Mouse (Mus musculus): Measurements from ENCODE around the gene Exosc6. TPM values are rescaled to one million over a fixed set of nuclear protein-coding genes. Genes with fewer than 3 reads are reported as not detected.
"Not testable (repeated sequence)": the region's sequence is repeated elsewhere in the genome, so short reads cannot be mapped to it uniquely, and the experiment has no call there.

The Exosc6 gene
- polyA plus RNA-seq (2015; fragmentation: Nextera tagmentation; extraction: Ambion mirVana), result 3.5 and 6.0 TPM in 2 replicates

DNA sequence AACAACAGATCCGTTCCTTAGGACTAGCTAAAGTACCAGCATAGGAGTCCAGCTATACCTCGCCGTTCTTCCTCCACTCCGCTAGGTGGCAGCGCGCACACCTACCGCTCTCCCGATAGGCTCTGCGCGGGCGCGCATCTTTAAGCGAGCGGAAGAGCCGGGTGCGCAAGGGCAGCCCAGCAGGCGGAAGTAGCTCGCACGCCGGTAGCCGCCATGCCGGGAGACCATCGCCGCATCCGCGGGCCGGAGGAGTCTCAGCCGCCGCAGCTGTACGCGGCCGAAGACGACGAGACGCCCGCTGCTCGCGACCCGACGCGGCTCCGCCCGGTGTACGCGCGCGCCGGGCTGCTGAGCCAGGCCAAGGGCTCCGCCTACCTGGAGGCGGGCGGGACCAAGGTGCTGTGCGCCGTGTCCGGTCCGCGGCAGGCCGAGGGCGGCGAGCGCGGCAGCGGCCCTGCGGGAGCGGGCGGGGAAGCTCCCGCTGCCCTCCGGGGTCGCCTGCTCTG is at the start of gene Exosc6:
Exosc6 (plus strand) TSS at position 182 of the 506 bp plus-strand sequence.
- Histone ChIP-seq H3K4me2 (peak within 1 kb of the TSS; percentile 99), H3K36me3 (replicated peaks) (peaks cover 59% of the 10 kb centered on the region), H3K27me3 (no peaks in the 10 kb centered on the region), H3K4me3 (replicated peaks) (peak within 1 kb of the TSS; percentile 90), H3K9me3 (replicated peaks) (no peaks in the 10 kb centered on the region), H3K4me1 (replicated peaks) (peaks cover 56% of the 10 kb centered on the region), H3K27ac (replicated peaks) (peak within 1 kb of the TSS; percentile 87), H3K9ac (peak within 1 kb of the TSS; percentile 87)
- WGBS (ENCODE audit: insufficient replicate concordance), result under 1% methylated on average over 68 of the region's 68 CpGs
- ATAC-seq (ENCODE audit: insufficient read depth), result peak; percentile 93

DNA sequence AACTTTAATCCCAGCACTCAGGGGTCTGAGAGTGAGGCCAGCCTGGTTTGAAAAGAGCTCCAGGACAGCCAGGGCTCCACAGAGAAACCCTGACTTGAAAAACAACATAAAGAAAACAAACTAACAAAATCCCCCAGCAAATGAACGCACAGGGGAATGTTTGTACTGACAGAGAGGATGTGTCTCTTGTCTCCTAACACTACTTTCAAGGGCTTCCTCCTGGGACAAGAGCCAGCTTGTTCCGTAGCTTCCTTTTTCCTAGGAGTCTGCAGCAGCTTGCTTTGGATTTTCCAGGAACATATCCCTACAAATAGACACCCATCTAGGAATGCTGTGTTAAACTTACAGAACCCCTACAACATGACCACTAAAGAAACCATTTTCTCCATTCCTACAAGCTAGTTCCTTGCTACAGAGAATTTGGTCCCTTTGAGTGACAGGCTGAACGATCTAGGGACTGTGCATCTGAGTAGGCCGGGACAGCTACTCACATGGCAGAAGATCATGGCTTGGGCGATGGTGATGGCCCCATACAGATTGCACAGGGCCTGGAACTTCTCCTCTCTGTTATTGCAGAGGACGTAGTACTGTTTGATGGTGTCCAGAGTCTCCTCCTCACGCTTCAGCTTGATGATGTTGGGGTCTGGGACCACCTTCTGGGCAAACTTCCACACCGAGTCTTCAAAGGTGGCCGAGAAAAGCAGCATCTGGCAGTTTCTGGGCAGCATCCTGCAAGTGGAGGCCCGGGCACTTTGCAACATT is 45.7 kb upstream of the Exosc6 start:
- H3K9me3 ChIP-seq (replicated peaks); H3K9ac ChIP-seq; H3K27ac ChIP-seq (replicated peaks); H3K27me3 ChIP-seq; H3K4me1 ChIP-seq (replicated peaks); H3K4me2 ChIP-seq; H3K4me3 ChIP-seq (replicated peaks); ATAC-seq (ENCODE audit: insufficient read depth): not testable (repeated sequence)
- WGBS (ENCODE audit: insufficient replicate concordance), result 77% methylated on average over 9 of the region's 10 CpGs
- H3K36me3 ChIP-seq (replicated peaks), result peaks cover 24% of the 10 kb centered on the region

GRCm38 (mm10) chr8:111026609-111027008 is 29.5 kb upstream of the Exosc6 start:
- not testable (repeated sequence) for ATAC-seq (ENCODE audit: insufficient read depth)
- WGBS (ENCODE audit: insufficient replicate concordance), result 70% methylated on average over 2 of the region's 2 CpGs
- H3K4me2 ChIP-seq, result peak overlapping the region; percentile 93; the same call in 1 of the 2 replicates

DNA sequence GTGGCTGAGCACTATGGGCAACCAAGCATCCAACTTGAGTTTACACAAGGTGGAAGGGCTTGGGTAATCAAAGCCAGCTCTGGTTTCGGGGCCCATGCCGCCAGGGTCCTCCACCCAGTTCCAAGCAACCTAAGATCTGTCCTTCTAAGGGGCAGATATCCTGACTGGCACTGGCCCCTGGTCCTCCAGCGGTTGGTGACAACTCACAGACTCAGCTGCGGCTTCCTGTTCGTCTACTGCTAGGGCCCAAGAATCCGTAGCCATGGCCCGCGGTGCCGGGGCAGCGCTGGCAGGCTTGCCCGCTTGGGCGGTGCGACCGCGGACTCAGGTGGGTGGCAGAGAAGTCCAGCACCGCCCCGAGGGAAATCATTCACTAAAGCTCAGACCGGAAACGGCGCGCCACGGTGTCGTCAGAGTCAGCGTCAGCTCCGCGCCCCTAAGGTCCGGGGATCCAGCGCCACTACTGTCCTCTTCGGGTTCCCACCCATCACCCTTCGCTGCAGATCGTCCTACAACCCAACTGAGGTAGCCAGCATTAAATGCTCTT is 28.7 kb upstream of the Exosc6 start:
- peak overlapping the region; percentile 93 for H3K4me2 ChIP-seq
- WGBS (ENCODE audit: insufficient replicate concordance), result under 1% methylated on average over 31 of the region's 31 CpGs

More at GRCm38 (mm10) chr8:111026609-111027008, 29.5 kb upstream of the Exosc6 start:
- H3K9ac ChIP-seq; H3K9me3 ChIP-seq (replicated peaks); H3K27me3 ChIP-seq; H3K4me3 ChIP-seq (replicated peaks); H3K27ac ChIP-seq (replicated peaks); H3K36me3 ChIP-seq (replicated peaks): not testable (repeated sequence)
- H3K4me1 ChIP-seq (replicated peaks), result peaks cover 27% of the 10 kb centered on the region

DNA sequence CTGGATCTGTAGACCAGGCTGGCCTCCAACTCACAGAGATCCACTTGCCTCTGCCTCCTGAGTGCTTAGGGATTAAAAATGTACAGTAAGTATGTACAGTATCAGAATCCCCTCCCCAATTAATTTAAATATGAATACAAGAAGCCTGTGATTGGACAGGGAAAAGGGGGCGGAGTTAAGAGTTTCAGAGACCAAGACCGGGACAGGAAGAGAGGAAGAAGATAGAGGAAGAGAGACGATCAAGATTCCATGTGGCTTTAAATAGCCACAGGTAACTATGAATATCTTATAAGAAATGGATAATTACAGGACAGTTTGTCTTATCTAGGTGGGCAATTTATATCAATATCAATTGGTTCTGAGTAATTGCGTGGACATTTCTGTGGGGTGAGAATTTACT is 26.6 kb upstream of the Exosc6 start:
- H3K4me1 ChIP-seq (replicated peaks), result peaks cover 36% of the 10 kb centered on the region
- 18% methylated on average over 4 of the region's 4 CpGs for WGBS (ENCODE audit: insufficient replicate concordance)
- no peaks in the 10 kb centered on the region for H3K36me3 ChIP-seq (replicated peaks)
- no peaks in the 10 kb centered on the region for H3K9me3 ChIP-seq (replicated peaks)
- H3K27me3 ChIP-seq, result 0 out of 2 replicates have a peak, but pooled peaks cover 7% of the 10 kb centered on the region
- H3K4me2 ChIP-seq, result peak overlapping the region; percentile 59
- peak overlapping the region; percentile 31 for H3K4me3 ChIP-seq (replicated peaks)
- no peak overlapping the region for H3K27ac ChIP-seq (replicated peaks)
- no peak for ATAC-seq (ENCODE audit: insufficient read depth)
- no peak overlapping the region for H3K9ac ChIP-seq

More for the DNA sequence above, 28.7 kb upstream of the Exosc6 start:
- Histone ChIP-seq H3K36me3 (replicated peaks) (no peaks in the 10 kb centered on the region), H3K27ac (replicated peaks) (peak overlapping the region; percentile 75), H3K27me3 (0 out of 2 replicates have a peak, but pooled peaks cover 7% of the 10 kb centered on the region), H3K4me1 (replicated peaks) (peaks cover 27% of the 10 kb centered on the region), H3K9ac (peak overlapping the region; percentile 74), H3K4me3 (replicated peaks) (peak overlapping the region; percentile 79), H3K9me3 (replicated peaks) (no peaks in the 10 kb centered on the region)
- ATAC-seq (ENCODE audit: insufficient read depth), result peak; percentile 91

DNA sequence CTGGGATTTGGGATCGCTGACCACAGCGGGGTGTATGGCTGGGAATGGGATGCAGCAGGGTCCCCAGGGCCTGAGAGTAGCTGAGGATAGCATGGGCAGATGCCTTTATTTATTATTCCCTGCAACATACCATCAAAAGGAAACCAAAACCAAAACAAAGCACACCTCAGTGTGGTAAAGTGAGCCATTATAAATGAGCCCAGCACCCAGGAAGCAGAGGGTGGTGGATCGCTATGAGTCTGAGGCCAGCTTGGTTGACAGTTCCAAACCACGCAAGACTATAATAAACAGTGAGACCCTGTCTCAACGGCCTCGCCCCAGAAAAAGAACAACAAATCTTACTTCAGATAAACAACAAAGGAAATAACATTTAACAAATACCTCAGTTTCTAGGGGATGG is 26.1 kb upstream of the Exosc6 start:
- peak overlapping the region; percentile 31 for H3K4me3 ChIP-seq (replicated peaks)
- H3K4me1 ChIP-seq (replicated peaks), result peaks cover 40% of the 10 kb centered on the region
- no peaks in the 10 kb centered on the region for H3K9me3 ChIP-seq (replicated peaks)
- peak overlapping the region; percentile 59 for H3K4me2 ChIP-seq
- WGBS (ENCODE audit: insufficient replicate concordance), result 69% methylated on average over 6 of the region's 6 CpGs
- no peak overlapping the region for H3K9ac ChIP-seq
- H3K27ac ChIP-seq (replicated peaks), result no peak overlapping the region
- ATAC-seq (ENCODE audit: insufficient read depth), result no peak
- 0 out of 2 replicates have a peak, but pooled peaks cover 7% of the 10 kb centered on the region for H3K27me3 ChIP-seq
- H3K36me3 ChIP-seq (replicated peaks), result 0 out of 2 replicates have a peak, but pooled peaks cover 3% of the 10 kb centered on the region

DNA sequence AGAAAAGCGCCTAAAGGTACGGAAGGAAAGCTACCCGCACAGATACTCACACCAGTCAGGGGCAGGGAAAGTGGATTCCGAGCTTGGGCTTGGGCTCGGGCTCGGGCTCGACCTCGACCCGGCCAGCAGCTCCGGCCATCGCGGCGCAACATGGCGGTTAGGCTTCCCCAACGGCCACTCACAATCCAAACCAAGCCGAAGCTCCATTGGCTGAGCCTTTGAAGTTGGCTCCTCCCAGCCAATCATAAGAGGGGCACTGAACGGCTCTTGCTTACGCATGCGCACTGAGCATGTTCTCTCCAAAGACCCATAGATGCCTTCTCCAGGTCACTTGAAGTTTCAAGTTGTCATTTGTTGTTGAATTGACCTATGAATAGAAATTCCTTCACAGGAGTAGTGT is 24.6 kb upstream of the Exosc6 start, which contains the start of gene Ddx19b:
Ddx19b (minus strand) TSS at position 180 of the 400 bp plus-strand sequence.
- 0 out of 2 replicates have a peak, but pooled peaks cover 7% of the 10 kb centered on the region for H3K27me3 ChIP-seq
- H3K4me2 ChIP-seq, result no peak within 1 kb of the TSS
- ATAC-seq (ENCODE audit: insufficient read depth), result no peak
- H3K27ac ChIP-seq (replicated peaks), result no peak within 1 kb of the TSS
- H3K36me3 ChIP-seq (replicated peaks), result peaks cover 18% of the 10 kb centered on the region
- 89% methylated on average over 19 of the region's 19 CpGs for WGBS (ENCODE audit: insufficient replicate concordance)
- H3K4me1 ChIP-seq (replicated peaks), result peaks cover 54% of the 10 kb centered on the region
- H3K9ac ChIP-seq, result no peak within 1 kb of the TSS
- no peaks in the 10 kb centered on the region for H3K9me3 ChIP-seq (replicated peaks)
- no peak within 1 kb of the TSS for H3K4me3 ChIP-seq (replicated peaks)

- H3K27me3 ChIP-seq, result 0 out of 2 replicates have a peak, but pooled peaks cover 7% of the 10 kb centered on the region
- peaks cover 44% of the 10 kb centered on the region for H3K4me1 ChIP-seq (replicated peaks)
- H3K27ac ChIP-seq (replicated peaks), result peak within 1 kb of the TSS; percentile 90
- peaks cover 31% of the 10 kb centered on the region for H3K36me3 ChIP-seq (replicated peaks)
- 85% methylated on average over 7 of the region's 7 CpGs for WGBS (ENCODE audit: insufficient replicate concordance)
- H3K4me2 ChIP-seq, result peak within 1 kb of the TSS; percentile 71
- no peak for ATAC-seq (ENCODE audit: insufficient read depth)
- peak within 1 kb of the TSS; percentile 92 for H3K9ac ChIP-seq
- H3K9me3 ChIP-seq (replicated peaks), result no peaks in the 10 kb centered on the region
- peak within 1 kb of the TSS; percentile 84 for H3K4me3 ChIP-seq (replicated peaks)
Observed at GRCm38 (mm10) chr8:111032916-111033315, 23.2 kb upstream of the Exosc6 start, which contains the start of gene Aars. TSS of gene Aars (plus strand) at chr8:111033144.

- Histone ChIP-seq H3K4me2 (peak overlapping the region; percentile 71), H3K27ac (replicated peaks) (peak overlapping the region; percentile 90), H3K4me1 (replicated peaks) (peaks cover 38% of the 10 kb centered on the region), H3K4me3 (replicated peaks) (peak overlapping the region; percentile 84), H3K9ac (peak overlapping the region; percentile 92), H3K9me3 (replicated peaks) (no peaks in the 10 kb centered on the region), H3K36me3 (replicated peaks) (peaks cover 39% of the 10 kb centered on the region), H3K27me3 (0 out of 2 replicates have a peak, but pooled peaks cover 7% of the 10 kb centered on the region)
- peak; percentile 95 for ATAC-seq (ENCODE audit: insufficient read depth)
- WGBS (ENCODE audit: insufficient replicate concordance), result 6% methylated on average over 37 of the region's 37 CpGs
Observed at GRCm38 (mm10) chr8:111033482-111034215, 22.5 kb upstream of the Exosc6 start.

DNA sequence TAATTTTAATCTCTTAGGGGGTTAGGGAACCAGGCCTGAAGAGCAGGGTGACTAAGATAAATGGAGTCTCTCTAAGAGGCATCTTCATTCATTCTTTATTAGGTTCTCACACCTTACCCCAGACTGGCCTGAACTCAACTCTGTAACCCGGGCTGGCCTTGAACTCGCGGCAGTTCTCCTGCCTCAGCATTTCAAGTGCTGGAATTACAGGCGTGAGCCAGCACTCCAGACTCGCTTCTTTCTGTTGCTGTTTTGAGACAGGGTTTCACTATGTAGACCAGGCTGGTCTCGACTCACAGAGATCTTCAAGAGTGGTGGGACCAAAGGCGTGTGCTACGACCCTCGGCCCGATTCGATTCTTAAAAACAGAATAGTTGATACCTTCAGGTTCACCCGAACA is 21.9 kb upstream of the Exosc6 start:
- H3K27ac ChIP-seq (replicated peaks), result peak overlapping the region; percentile 90
- ATAC-seq (ENCODE audit: insufficient read depth), result peak; percentile 30
- peak overlapping the region; percentile 71 for H3K4me2 ChIP-seq
- H3K9me3 ChIP-seq (replicated peaks), result no peaks in the 10 kb centered on the region
- peak overlapping the region; percentile 92 for H3K9ac ChIP-seq
- H3K4me1 ChIP-seq (replicated peaks), result peaks cover 36% of the 10 kb centered on the region
- 0 out of 2 replicates have a peak, but pooled peaks cover 7% of the 10 kb centered on the region for H3K27me3 ChIP-seq
- 13% methylated on average over 12 of the region's 12 CpGs for WGBS (ENCODE audit: insufficient replicate concordance)
- peaks cover 45% of the 10 kb centered on the region for H3K36me3 ChIP-seq (replicated peaks)
- peak overlapping the region; percentile 84 for H3K4me3 ChIP-seq (replicated peaks)

Measured in liver, embryonic 15.5 days (tissue).